Mouse (Mus musculus) intestine, embryonic 16.5 days (tissue): ENCODE data around the gene Cd244a. TPM values are rescaled to one million over a fixed set of nuclear protein-coding genes. Genes with fewer than 3 reads are reported as not detected.
A peak's percentile ranks its signal among the peaks of the same experiment; 100 is the strongest.

Source experiments
- ATAC-seq: fragments of 200-750 bp; cut with Nextera tagmentation; 2 replicates; pipeline ENCODE4 v1.8.0; 2017; ENCODE audit warnings: moderate TSS enrichment, moderate library complexity
- H3K27ac ChIP-seq: fragments of 300-500 bp; sonication (generic); 2 replicates; pipeline ENCODE4 v1.5.1; 2014; ENCODE audit warnings: mild to moderate bottlenecking, low read length
- H3K27me3 ChIP-seq: fragments of 300-500 bp; sonication (generic); replicated peaks from 2 replicates; pipeline ENCODE4 v1.6.1; 2014; ENCODE audit warnings: low read length, control low read depth, mixed read lengths; ENCODE audit not compliant: control insufficient read depth, insufficient read depth
- H3K36me3 ChIP-seq: fragments of 300-500 bp; sonication (generic); 2 replicates; pipeline ENCODE4 v1.6.1; 2014; ENCODE audit warnings: low read length, control low read depth; ENCODE audit not compliant: control insufficient read depth, insufficient read depth
- H3K4me1 ChIP-seq: fragments of 300-500 bp; sonication (generic); 2 replicates; pipeline ENCODE4 v1.6.1; 2014; ENCODE audit warnings: low read length, control low read depth, mixed read lengths; ENCODE audit not compliant: control insufficient read depth, insufficient read depth
- H3K4me2 ChIP-seq: fragments of 300-500 bp; sonication (generic); 2 replicates; pipeline ENCODE4 v1.6.1; 2014; ENCODE audit warnings: low read depth, low read length, control low read depth
- H3K4me3 ChIP-seq: fragments of 300-500 bp; sonication (generic); 2 replicates; pipeline ENCODE4 v1.5.1; 2014; ENCODE audit warnings: mild to moderate bottlenecking, low read length
- H3K9ac ChIP-seq: fragments of 300-500 bp; sonication (generic); 2 replicates; pipeline ENCODE4 v1.6.1; 2014; ENCODE audit warnings: low read depth, low read length
- H3K9me3 ChIP-seq: fragments of 300-500 bp; sonication (generic); 2 replicates; pipeline ENCODE4 v1.6.1; 2016; ENCODE audit warnings: low read length, control low read depth; ENCODE audit not compliant: control insufficient read depth
- WGBS: fragments of 180-500 bp; shearing (Covaris S2); extraction: QIAGEN DNeasy Blood & Tissue Kit; methylation state at CpG from one replicate; pipeline ENCODE4 v1.1.7; 2014; 5-methylcytosine and 5-hydroxymethylcytosine counted together
- polyA plus RNA-seq: library from polyadenylated mRNA; unstranded; fragments of >200 nt; fragmentation: Nextera tagmentation; extraction: Ambion mirVana; gene quantifications from 2 replicates; pipeline ENCODE4 v1.2.1, GENCODE M21; 2015

Gene Cd244a
- polyA plus RNA-seq, 1 experiment from 2014 or later, result 0.62 TPM

- no peak overlapping the region for H3K9ac ChIP-seq
- ATAC-seq, result no peak
Measured at GRCm38 (mm10) chr1:171551326-171551725, 7.7 kb upstream of the Cd244a start.

GRCm38 (mm10) chr1:171552230-171552629, 6.8 kb upstream of the Cd244a start:
- no peak overlapping the region for H3K4me3 ChIP-seq
- 86% methylated on average over 2 of the region's 2 CpGs for WGBS
- no peaks in the 10 kb centered on the region for H3K27me3 ChIP-seq
- H3K27ac ChIP-seq, result no peak overlapping the region
- no peak overlapping the region for H3K9ac ChIP-seq
- no peaks in the 10 kb centered on the region for H3K36me3 ChIP-seq
- no peak for ATAC-seq
- no peaks in the 10 kb centered on the region for H3K4me1 ChIP-seq
- no peak overlapping the region for H3K4me2 ChIP-seq
- no peaks in the 10 kb centered on the region for H3K9me3 ChIP-seq

More at GRCm38 (mm10) chr1:171551326-171551725, 7.7 kb upstream of the Cd244a start:
- Histone ChIP-seq H3K4me2 (no peak overlapping the region), H3K27ac (no peak overlapping the region), H3K4me3 (no peak overlapping the region), H3K36me3 (no peaks in the 10 kb centered on the region), H3K27me3 (no peaks in the 10 kb centered on the region), H3K9me3 (no peaks in the 10 kb centered on the region), H3K4me1 (no peaks in the 10 kb centered on the region)
- 68% methylated on average over 7 of the region's 7 CpGs for WGBS

- no peak overlapping the region for H3K27ac ChIP-seq
- no peaks in the 10 kb centered on the region for H3K27me3 ChIP-seq
- H3K9me3 ChIP-seq, result no peaks in the 10 kb centered on the region
- no peak overlapping the region for H3K9ac ChIP-seq
- WGBS, result 71% methylated on average over 11 of the region's 11 CpGs
- peak; percentile 53; the same call in 1 of the 2 replicates for ATAC-seq
- no peak overlapping the region for H3K4me2 ChIP-seq
- no peak overlapping the region for H3K4me3 ChIP-seq
- H3K36me3 ChIP-seq, result no peaks in the 10 kb centered on the region
- H3K4me1 ChIP-seq, result no peaks in the 10 kb centered on the region
Measured at GRCm38 (mm10) chr1:171553359-171554341, 5.3 kb upstream of the Cd244a start.

- no peaks in the 10 kb centered on the region for H3K36me3 ChIP-seq
- no peak for ATAC-seq
- 80% methylated on average over 2 of the region's 2 CpGs for WGBS
- H3K9ac ChIP-seq, result no peak overlapping the region
- H3K27ac ChIP-seq, result no peak overlapping the region
- H3K4me2 ChIP-seq, result no peak overlapping the region
- H3K9me3 ChIP-seq, result no peaks in the 10 kb centered on the region
- no peaks in the 10 kb centered on the region for H3K27me3 ChIP-seq
- no peaks in the 10 kb centered on the region for H3K4me1 ChIP-seq
- H3K4me3 ChIP-seq, result no peak overlapping the region
Measured at GRCm38 (mm10) chr1:171556366-171556765, 2.6 kb upstream of the Cd244a start.

GRCm38 (mm10) chr1:171558407-171558806, 586 bp upstream of the Cd244a start:
- Histone ChIP-seq H3K4me3 (no peak overlapping the region), H3K36me3 (no peaks in the 10 kb centered on the region), H3K27ac (no peak overlapping the region), H3K4me2 (no peak overlapping the region), H3K9me3 (no peaks in the 10 kb centered on the region), H3K9ac (no peak overlapping the region), H3K4me1 (no peaks in the 10 kb centered on the region), H3K27me3 (no peaks in the 10 kb centered on the region)
- WGBS, result 73% methylated on average over 6 of the region's 6 CpGs
- ATAC-seq, result no peak

GRCm38 (mm10) chr1:171560262-171560661, 1.3 kb downstream of the Cd244a start:
- no peak overlapping the region for H3K27ac ChIP-seq
- no peak for ATAC-seq
- 66% methylated on average over 2 of the region's 2 CpGs for WGBS

GRCm38 (mm10) chr1:171561200-171561599, 2.2 kb downstream of the Cd244a start:
- no peaks in the 10 kb centered on the region for H3K27me3 ChIP-seq
- no peak overlapping the region for H3K9ac ChIP-seq
- no peak for ATAC-seq
- H3K4me1 ChIP-seq, result no peaks in the 10 kb centered on the region
- H3K36me3 ChIP-seq, result no peaks in the 10 kb centered on the region
- 82% methylated on average over 1 of the region's 1 CpGs for WGBS
- H3K4me2 ChIP-seq, result no peak overlapping the region
- H3K9me3 ChIP-seq, result no peaks in the 10 kb centered on the region
- H3K4me3 ChIP-seq, result no peak overlapping the region
- no peak overlapping the region for H3K27ac ChIP-seq

More at GRCm38 (mm10) chr1:171560262-171560661, 1.3 kb downstream of the Cd244a start:
- H3K27me3 ChIP-seq, result no peaks in the 10 kb centered on the region
- H3K4me2 ChIP-seq, result no peak overlapping the region
- no peak overlapping the region for H3K9ac ChIP-seq
- H3K4me3 ChIP-seq, result no peak overlapping the region
- H3K4me1 ChIP-seq, result no peaks in the 10 kb centered on the region
- no peaks in the 10 kb centered on the region for H3K9me3 ChIP-seq
- H3K36me3 ChIP-seq, result no peaks in the 10 kb centered on the region

GRCm38 (mm10) chr1:171561639-171562225, 2.7 kb downstream of the Cd244a start:
- Histone ChIP-seq H3K4me2 (no peak overlapping the region), H3K27me3 (no peaks in the 10 kb centered on the region), H3K4me3 (no peak overlapping the region), H3K9me3 (no peaks in the 10 kb centered on the region), H3K27ac (no peak overlapping the region), H3K4me1 (no peaks in the 10 kb centered on the region), H3K36me3 (no peaks in the 10 kb centered on the region), H3K9ac (no peak overlapping the region)
- no peak for ATAC-seq
- WGBS, result 60% methylated on average over 8 of the region's 11 CpGs

GRCm38 (mm10) chr1:171563042-171563441, 4.0 kb downstream of the Cd244a start:
- Histone ChIP-seq H3K9ac (no peak overlapping the region), H3K4me1 (no peaks in the 10 kb centered on the region), H3K4me2 (no peak overlapping the region), H3K9me3 (no peaks in the 10 kb centered on the region), H3K4me3 (no peak overlapping the region), H3K36me3 (no peaks in the 10 kb centered on the region), H3K27ac (no peak overlapping the region), H3K27me3 (no peaks in the 10 kb centered on the region)
- WGBS, result 65% methylated on average over 2 of the region's 2 CpGs
- no peak for ATAC-seq
